ENCODE assay signal across 22 mouse cellular contexts in the genomic region with DNA sequence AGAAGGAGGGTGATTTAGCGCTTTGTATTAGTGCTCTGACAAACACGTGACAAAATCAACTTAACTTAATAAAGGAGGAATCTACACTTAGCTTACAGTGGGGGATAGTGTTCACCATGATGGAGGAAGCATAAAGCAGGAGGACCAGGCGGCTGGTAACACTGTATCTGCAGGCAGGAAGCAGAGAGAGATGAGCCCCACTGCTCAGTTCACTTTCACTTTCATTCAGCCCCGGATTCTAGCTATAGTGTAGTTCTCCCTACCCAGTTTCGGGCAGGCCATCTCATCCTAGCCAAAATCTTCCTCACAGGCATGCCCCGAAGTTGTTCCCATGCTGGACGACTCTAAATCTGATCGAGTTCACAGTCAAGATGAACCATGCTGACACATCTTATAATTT.
DNase-seq lines count a peak whose midpoint lies in the region; ATAC-seq lines count a peak whose summit lies in the region.
"Had no signal": no experiment of that assay in that cellular context is flagged by ENCODE, and none has a peak within 500 bp of the region (broad histone marks: within the 10 kb centered on the region; RNA-seq: fewer than 3 reads in every experiment).

No protein-coding gene starts in this region.

- no peak overlapping the region for H3K4me3 ChIP-seq in hindbrain, embryonic 13.5 days
- H3K4me3 ChIP-seq in forebrain, embryonic 11.5 days (ENCODE audit: low read depth, low read length), result no peak overlapping the region
- H3K4me3 ChIP-seq: embryonic facial prominence, embryonic 10.5 days; forebrain, embryonic 15.5 days; heart, embryonic 13.5 days; limb, embryonic 13.5 days; liver, embryonic 15.5 days; midbrain, embryonic 10.5 days had no signal

- H3K27me3 ChIP-seq in hindbrain, embryonic 13.5 days, result no peaks in the 10 kb centered on the region
- H3K27me3 ChIP-seq in forebrain, embryonic 11.5 days (ENCODE audit: control insufficient read depth, insufficient read depth, low read length), result no peaks in the 10 kb centered on the region
- H3K27me3 ChIP-seq: forebrain, embryonic 15.5 days; heart, embryonic 13.5 days; limb, embryonic 13.5 days; liver, embryonic 15.5 days had no signal

- no peaks in the 10 kb centered on the region for H3K4me1 ChIP-seq in hindbrain, embryonic 13.5 days (replicated peaks)
- no peaks in the 10 kb centered on the region for H3K4me1 ChIP-seq in forebrain, embryonic 11.5 days (replicated peaks; ENCODE audit: control insufficient read depth, insufficient read depth, low read length)
- H3K4me1 ChIP-seq: embryonic facial prominence, embryonic 10.5 days; forebrain, embryonic 15.5 days; heart, embryonic 13.5 days; limb, embryonic 13.5 days; liver, embryonic 15.5 days; midbrain, embryonic 10.5 days had no signal

- no peaks in the 10 kb centered on the region for H3K36me3 ChIP-seq in hindbrain, embryonic 13.5 days
- H3K36me3 ChIP-seq in forebrain, embryonic 11.5 days (ENCODE audit: control insufficient read depth, insufficient read depth, low read length), result no peaks in the 10 kb centered on the region
- H3K36me3 ChIP-seq: embryonic facial prominence, embryonic 10.5 days; forebrain, embryonic 15.5 days; heart, embryonic 13.5 days; limb, embryonic 13.5 days; liver, embryonic 15.5 days; midbrain, embryonic 10.5 days had no signal

- no peaks in the 10 kb centered on the region for H3K9me3 ChIP-seq in hindbrain, embryonic 13.5 days
- no peaks in the 10 kb centered on the region for H3K9me3 ChIP-seq in forebrain, embryonic 11.5 days (ENCODE audit: control insufficient read depth, low read length)
- H3K9me3 ChIP-seq: embryonic facial prominence, embryonic 10.5 days; forebrain, embryonic 15.5 days; heart, embryonic 13.5 days; limb, embryonic 13.5 days; liver, embryonic 15.5 days; midbrain, embryonic 10.5 days had no signal

- no peak overlapping the region for H3K4me2 ChIP-seq in hindbrain, embryonic 13.5 days
- no peak overlapping the region for H3K4me2 ChIP-seq in forebrain, embryonic 11.5 days (ENCODE audit: low read depth, low read length, severe bottlenecking)
- H3K4me2 ChIP-seq: forebrain, embryonic 15.5 days; heart, embryonic 13.5 days; limb, embryonic 13.5 days; liver, embryonic 15.5 days had no signal

- peak; percentile 100 for ATAC-seq in CD4-positive, CD25-positive, alpha-beta regulatory T cell, adult 4 months
- ATAC-seq in hindbrain, embryonic 13.5 days (ENCODE audit: low FRiP score), result no peak
- ATAC-seq in forebrain, embryonic 11.5 days (replicated peaks; ENCODE audit: low FRiP score), result no peak
- ATAC-seq: forebrain, embryonic 15.5 days; hindbrain, embryonic 16.5 days had no signal

- WGBS in hindbrain, embryonic 13.5 days, result 89% methylated on average over 8 of the region's 8 CpGs
- 78% methylated on average over 8 of the region's 8 CpGs for WGBS in forebrain, embryonic 11.5 days

- H3K9ac ChIP-seq in hindbrain, embryonic 13.5 days, result no peak overlapping the region
- H3K9ac ChIP-seq in forebrain, embryonic 11.5 days (ENCODE audit: low read length), result no peak overlapping the region
- H3K9ac ChIP-seq: forebrain, embryonic 15.5 days; heart, embryonic 13.5 days; limb, embryonic 13.5 days; liver, embryonic 15.5 days had no signal

- H3K27ac ChIP-seq in hindbrain, embryonic 13.5 days, result no peak overlapping the region
- H3K27ac ChIP-seq in forebrain, embryonic 11.5 days (ENCODE audit: low read depth, low read length), result no peak overlapping the region
- H3K27ac ChIP-seq: embryonic facial prominence, embryonic 10.5 days; forebrain, embryonic 15.5 days; heart, embryonic 13.5 days; limb, embryonic 13.5 days; liver, embryonic 15.5 days; midbrain, embryonic 10.5 days had no signal

- DNase-seq in B cell, adult 2 months, result peak; percentile 49 to 52
- peak; percentile 78 for DNase-seq in induced T-regulatory cell, adult 2 months (ENCODE audit: low read depth)
- DNase-seq in natural killer cell, adult 2 months (ENCODE audit: low spot score in 2 of 2), result peak; percentile 33 to 50
- no peak for DNase-seq in forebrain, embryonic 11.5 days (ENCODE audit: low spot score)
- no peak for DNase-seq in right cerebral cortex, postnatal 10 days (ENCODE audit: low spot score in 2 of 2)
- DNase-seq: adrenal gland, postnatal 10 days; cerebellum, adult 11 months; cerebellum, postnatal 25 days; heart, adult 11 months; heart, postnatal 36 days; kidney, adult 2 months; kidney, postnatal 25 days; lung, postnatal 10 days had no signal

Comparison
In these comparisons a context has a peak if more than half of its experiments do, and no peak if none do; other contexts are left out.
1. DNase-seq: peak in B cell, adult 2 months (2 of 2), induced T-regulatory cell, adult 2 months (single experiment) and natural killer cell, adult 2 months (2 of 2); none in forebrain, embryonic 11.5 days (single experiment) and right cerebral cortex, postnatal 10 days (0 of 2).